Mouse (Mus musculus) testis, postnatal 10 days (tissue): ENCODE results near the gene Nipa2.

ENCODE experiments used
- DNase-seq: peaks from one replicate; pipeline ENCODE4 v3.0.0; 2021; ENCODE audit warnings: low spot score

The Nipa2 gene

GRCm38 (mm10) chr7:55962004-55962908 is at the start of gene Nipa2:
Gene Nipa2, minus strand, starts transcription at chr7:55962476.
- peak; percentile 98 for DNase-seq

DNA sequence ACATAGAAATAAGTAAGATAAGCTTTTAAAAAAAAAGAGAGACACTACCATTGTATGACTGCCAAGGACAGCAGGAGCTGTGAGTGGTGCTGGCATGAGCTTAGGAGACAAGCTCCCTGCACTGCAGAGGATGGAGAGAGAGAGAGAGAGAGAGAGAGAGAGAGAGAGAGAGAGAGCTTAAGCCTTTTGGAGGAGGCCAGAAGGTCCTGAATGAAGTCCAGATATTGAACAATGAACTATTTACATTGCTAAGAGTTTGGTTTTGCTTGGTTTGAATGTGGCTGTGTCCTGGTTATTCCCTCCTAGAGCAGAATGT is 48.7 kb upstream of the Nipa2 start:
- DNase-seq: no peak

- DNase-seq: no peak
Measured at GRCm38 (mm10) chr7:56010318-56011017, 48.2 kb upstream of the Nipa2 start.

GRCm38 (mm10) chr7:55998997-55999396 is 36.7 kb upstream of the Nipa2 start:
- no peak for DNase-seq

- no peak for DNase-seq
Measured at GRCm38 (mm10) chr7:55995013-55995412, 32.7 kb upstream of the Nipa2 start.

- DNase-seq: no peak
Measured at GRCm38 (mm10) chr7:55991858-55992257, 29.6 kb upstream of the Nipa2 start.

DNA sequence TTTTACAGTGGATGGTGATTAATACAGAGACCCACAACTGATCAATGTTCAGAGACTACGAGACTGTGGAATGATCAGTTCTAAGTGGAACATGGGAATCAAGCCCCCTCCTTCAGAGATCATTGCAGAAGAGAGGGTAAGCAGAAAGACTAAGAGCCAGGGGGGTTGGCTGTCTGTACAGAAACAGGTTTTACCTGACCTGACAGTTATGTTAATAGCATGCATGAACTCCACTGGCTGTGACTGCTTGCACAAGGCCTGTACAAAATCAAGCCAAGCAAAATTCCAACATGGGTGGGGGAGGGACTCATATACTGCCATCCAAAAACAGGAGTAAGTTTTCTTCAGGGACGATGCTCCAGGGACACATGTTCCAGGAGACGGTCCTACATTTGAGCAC is 28.9 kb upstream of the Nipa2 start:
- no peak for DNase-seq

GRCm38 (mm10) chr7:55986526-55987214 is 24.4 kb upstream of the Nipa2 start:
- peak; percentile 91 for DNase-seq

GRCm38 (mm10) chr7:55984754-55985153 is 22.5 kb upstream of the Nipa2 start:
- no peak for DNase-seq

- DNase-seq: no peak
Measured at GRCm38 (mm10) chr7:55983107-55983506, 20.8 kb upstream of the Nipa2 start.

GRCm38 (mm10) chr7:55982010-55982700 is 19.9 kb upstream of the Nipa2 start:
- no peak for DNase-seq

DNA sequence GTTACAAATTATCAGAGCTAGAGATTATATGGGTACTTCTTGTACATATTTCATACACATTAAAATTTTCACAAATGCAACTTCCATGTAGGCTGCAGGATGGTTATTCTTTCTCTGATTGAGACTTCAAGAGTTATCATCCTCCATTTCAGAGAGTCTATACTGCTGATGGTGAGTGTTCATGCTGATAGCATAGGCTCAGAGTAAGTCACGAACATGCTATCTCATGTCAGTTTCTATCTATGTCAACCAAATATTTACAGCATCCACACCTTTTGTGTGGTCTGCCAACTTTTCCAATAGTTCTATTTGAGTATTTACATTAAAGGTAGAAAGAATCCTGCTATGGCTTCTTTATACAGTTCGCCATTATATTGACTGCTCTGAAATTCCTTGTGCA is 19.2 kb upstream of the Nipa2 start:
- no peak for DNase-seq

- no peak for DNase-seq
Measured at GRCm38 (mm10) chr7:55974429-55974828, 12.2 kb upstream of the Nipa2 start.

DNA sequence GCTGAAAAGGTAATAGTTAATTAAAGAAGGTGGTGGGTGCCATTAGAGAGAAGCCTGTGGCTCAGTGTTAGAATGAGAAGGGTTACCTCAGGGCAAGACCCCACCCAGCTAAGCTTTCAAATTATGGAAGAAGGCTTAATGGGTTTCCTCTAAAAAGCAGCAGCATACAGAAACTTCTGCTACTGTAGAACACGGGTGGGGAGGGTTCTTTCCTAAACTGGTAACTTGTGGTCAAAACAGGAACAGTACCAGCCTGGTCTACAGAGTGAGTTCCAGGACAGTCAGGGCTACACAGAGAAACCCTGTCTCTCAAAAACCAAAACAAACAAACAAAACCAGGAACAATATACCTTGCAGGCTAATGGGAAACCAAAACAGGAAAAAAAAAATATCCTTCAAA is 7.1 kb upstream of the Nipa2 start:
- no peak for DNase-seq

GRCm38 (mm10) chr7:55968258-55968901 is 6.1 kb upstream of the Nipa2 start:
- DNase-seq: no peak

DNA sequence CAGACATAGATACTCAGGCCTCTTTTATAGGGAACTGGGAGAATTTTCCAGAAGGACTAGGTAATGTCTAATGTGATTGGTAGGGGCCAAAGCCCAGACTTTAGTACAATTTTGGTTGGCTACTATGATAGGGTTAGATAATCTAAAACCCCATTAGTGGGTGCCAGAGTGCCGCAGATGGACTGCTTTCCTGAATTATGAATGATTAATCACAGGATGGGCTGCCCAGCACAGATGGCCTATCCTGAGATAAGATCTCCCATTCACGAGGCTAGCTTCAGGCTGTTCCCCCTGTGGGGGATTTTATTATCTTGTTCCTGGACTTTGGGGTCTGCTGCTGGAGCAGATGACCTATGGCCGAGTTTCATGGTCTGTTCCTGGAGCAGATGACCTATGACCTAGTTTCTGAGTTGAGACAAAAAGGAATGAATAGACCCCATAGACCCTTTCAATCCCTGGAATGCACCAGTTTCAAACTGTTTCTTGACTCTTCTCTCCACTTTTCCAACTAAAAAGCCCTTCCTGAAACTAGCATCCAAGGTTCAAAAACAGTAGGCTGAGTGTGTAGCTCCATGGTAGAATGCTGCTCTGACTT is 4.7 kb upstream of the Nipa2 start:
- no peak for DNase-seq

DNA sequence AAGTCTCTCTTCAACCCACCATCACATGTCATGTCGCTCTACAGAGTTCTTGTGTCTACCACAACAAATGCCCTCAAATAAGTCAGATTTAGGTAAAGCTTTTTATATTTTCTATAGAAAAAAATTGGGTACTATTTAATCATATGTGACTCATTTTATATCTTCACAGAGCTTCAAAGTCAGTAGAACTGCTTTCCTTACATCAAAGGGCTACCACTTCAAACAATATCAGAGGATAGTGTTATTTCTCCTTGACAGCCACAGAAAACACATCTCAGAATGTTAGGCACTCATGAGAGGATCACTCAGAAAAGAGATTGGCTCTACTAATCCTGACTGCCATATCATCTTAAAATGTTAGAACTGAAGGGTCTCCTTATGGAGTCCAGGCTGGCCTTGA is 1.8 kb downstream of the Nipa2 start:
- DNase-seq: no peak

GRCm38 (mm10) chr7:55959801-55960200 is 2.5 kb downstream of the Nipa2 start:
- no peak for DNase-seq

- no peak for DNase-seq
Measured at GRCm38 (mm10) chr7:55957916-55958315, 4.4 kb downstream of the Nipa2 start.

DNA sequence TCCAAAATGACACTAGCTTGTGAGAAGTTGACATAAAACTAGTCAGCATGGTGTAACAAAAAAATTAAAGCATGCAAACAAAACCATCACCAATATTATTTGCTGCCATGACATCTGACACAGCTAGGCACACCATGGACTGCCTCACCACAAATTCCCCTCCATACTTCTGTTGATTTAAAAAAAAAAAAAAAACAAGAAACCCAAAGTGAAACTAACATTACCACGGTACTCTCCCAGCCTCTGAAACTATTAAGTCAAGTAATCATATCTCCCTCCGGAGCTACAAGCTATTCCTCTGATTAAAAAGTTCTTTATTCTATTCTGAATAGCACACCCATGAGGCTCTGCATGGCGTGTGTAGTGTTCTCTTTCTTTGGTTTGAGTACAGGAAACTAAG is 5.1 kb downstream of the Nipa2 start:
- no peak for DNase-seq

GRCm38 (mm10) chr7:55956054-55956453 is 6.2 kb downstream of the Nipa2 start:
- DNase-seq: no peak
